Mouse (Mus musculus) lung, embryonic 16.5 days (tissue): ENCODE measurements around the gene Nmrk2. TPM values are rescaled to one million over a fixed set of nuclear protein-coding genes. Genes with fewer than 3 reads are reported as not detected.
"Not testable (repeated sequence)": the region's sequence is repeated elsewhere in the genome, so short reads cannot be mapped to it uniquely, and the experiment has no call there.

Experiments
- ATAC-seq: fragments of 200-750 bp; cut with Nextera tagmentation; 2 replicates; pipeline ENCODE4 v1.8.0; 2017; ENCODE audit warnings: low read depth, mild to moderate bottlenecking, moderate library complexity
- H3K27ac ChIP-seq: fragments of 300-500 bp; sonication (generic); 2 replicates; pipeline ENCODE4 v1.5.1; 2014; ENCODE audit warnings: mild to moderate bottlenecking, control low read depth, low read length
- H3K27me3 ChIP-seq: fragments of 300-500 bp; sonication (generic); 2 replicates; pipeline ENCODE4 v1.6.1; 2014; ENCODE audit warnings: low read depth, low read length, mixed read lengths; ENCODE audit not compliant: control insufficient read depth, insufficient read depth
- H3K36me3 ChIP-seq: fragments of 300-500 bp; sonication (generic); 2 replicates; pipeline ENCODE4 v1.6.1; 2014; ENCODE audit warnings: low read length; ENCODE audit not compliant: control insufficient read depth, insufficient read depth
- H3K4me1 ChIP-seq: fragments of 300-500 bp; sonication (generic); replicated peaks from 2 replicates; pipeline ENCODE4 v1.6.1; 2014; ENCODE audit warnings: low read length, mixed read lengths; ENCODE audit not compliant: control insufficient read depth, insufficient read depth
- H3K4me2 ChIP-seq: fragments of 300-500 bp; sonication (generic); 2 replicates; pipeline ENCODE4 v1.6.1; 2014; ENCODE audit warnings: low read depth, low read length, control low read depth
- H3K4me3 ChIP-seq: fragments of 300-500 bp; sonication (generic); 2 replicates; pipeline ENCODE4 v1.5.1; 2014; ENCODE audit warnings: mild to moderate bottlenecking, low read length, control low read depth
- H3K9ac ChIP-seq: fragments of 300-500 bp; sonication (generic); 2 replicates; pipeline ENCODE4 v1.6.1; 2014; ENCODE audit warnings: low read length, control low read depth
- H3K9me3 ChIP-seq: fragments of 300-500 bp; sonication (generic); 2 replicates; pipeline ENCODE4 v1.6.1; 2016; ENCODE audit warnings: low read length; ENCODE audit not compliant: control insufficient read depth
- WGBS: fragments of 180-500 bp; shearing (Covaris S2); extraction: QIAGEN DNeasy Blood & Tissue Kit; methylation state at CpG from one replicate; pipeline ENCODE4 v1.1.7; 2014; 5-methylcytosine and 5-hydroxymethylcytosine counted together
- polyA plus RNA-seq: library from polyadenylated mRNA; unstranded; fragments of >200 nt; fragmentation: Nextera tagmentation; extraction: Ambion mirVana; gene quantifications from 2 replicates; pipeline ENCODE4 v1.2.1, GENCODE M21; 2015

Nmrk2 gene
- polyA plus RNA-seq, 1 experiment from 2014 or later, result 0.31 TPM

GRCm38 (mm10) chr10:81236471-81237268 is 34.8 kb upstream of the Nmrk2 start:
- no peak overlapping the region for H3K4me3 ChIP-seq
- no peaks in the 10 kb centered on the region for H3K36me3 ChIP-seq
- no peak for ATAC-seq
- peaks cover 6% of the 10 kb centered on the region for H3K4me1 ChIP-seq
- H3K4me2 ChIP-seq, result no peak overlapping the region
- no peaks in the 10 kb centered on the region for H3K9me3 ChIP-seq
- peaks cover 20% of the 10 kb centered on the region for H3K27me3 ChIP-seq
- WGBS, result 80% methylated on average over 12 of the region's 12 CpGs
- H3K27ac ChIP-seq, result no peak overlapping the region
- no peak overlapping the region for H3K9ac ChIP-seq

DNA sequence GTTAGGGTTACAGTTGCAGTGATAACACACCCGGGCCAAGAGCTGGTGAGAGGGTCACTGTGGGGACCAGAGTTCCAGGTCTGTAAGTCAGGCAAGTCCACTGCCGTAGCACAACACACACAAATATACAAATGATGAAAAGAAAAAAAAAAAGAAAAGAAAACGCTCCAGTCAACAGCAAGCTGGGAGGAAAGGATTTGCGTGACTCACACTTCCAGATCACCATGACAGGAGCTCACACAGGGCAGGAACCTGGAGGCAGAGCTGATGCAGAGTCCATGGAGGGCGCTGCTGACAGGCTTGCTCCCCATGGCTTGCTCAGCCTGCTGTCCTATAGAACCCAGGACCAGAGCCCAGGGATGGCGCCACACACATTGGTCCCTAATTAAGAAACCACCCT is 32.4 kb upstream of the Nmrk2 start:
- peaks cover 6% of the 10 kb centered on the region for H3K4me1 ChIP-seq
- no peak overlapping the region for H3K4me2 ChIP-seq
- 63% methylated on average over 6 of the region's 6 CpGs for WGBS
- no peak for ATAC-seq
- H3K27ac ChIP-seq, result no peak overlapping the region
- H3K36me3 ChIP-seq, result no peaks in the 10 kb centered on the region
- H3K4me3 ChIP-seq, result no peak overlapping the region
- H3K27me3 ChIP-seq, result peaks cover 25% of the 10 kb centered on the region
- H3K9ac ChIP-seq, result no peak overlapping the region
- H3K9me3 ChIP-seq, result no peaks in the 10 kb centered on the region

GRCm38 (mm10) chr10:81233226-81233585 is 31.4 kb upstream of the Nmrk2 start:
- Histone ChIP-seq H3K27ac (no peak overlapping the region), H3K4me2 (peak overlapping the region; percentile 76), H3K36me3 (no peaks in the 10 kb centered on the region), H3K9ac (peak overlapping the region; percentile 82), H3K4me3 (peak overlapping the region; percentile 75), H3K4me1 (peaks cover 6% of the 10 kb centered on the region), H3K27me3 (peaks cover 28% of the 10 kb centered on the region), H3K9me3 (no peaks in the 10 kb centered on the region)
- WGBS, result 2% methylated on average over 25 of the region's 28 CpGs
- ATAC-seq, result peak; percentile 75

- Histone ChIP-seq H3K36me3 (no peaks in the 10 kb centered on the region), H3K9me3 (no peaks in the 10 kb centered on the region), H3K4me3 (peak within 1 kb of the TSS; percentile 75), H3K4me1 (peaks cover 6% of the 10 kb centered on the region), H3K27me3 (peaks cover 28% of the 10 kb centered on the region), H3K9ac (peak within 1 kb of the TSS; percentile 82), H3K27ac (no peak within 1 kb of the TSS), H3K4me2 (peak within 1 kb of the TSS; percentile 76)
- 5% methylated on average over 28 of the region's 29 CpGs for WGBS
- ATAC-seq, result peak; percentile 93
Measured at GRCm38 (mm10) chr10:81232580-81233225, 30.9 kb upstream of the Nmrk2 start, which contains the start of gene Zfr2. TSS of gene Zfr2 (plus strand) at chr10:81233155.

GRCm38 (mm10) chr10:81231436-81231835 is 29.6 kb upstream of the Nmrk2 start:
- Histone ChIP-seq H3K27ac (no peak overlapping the region), H3K9ac (no peak overlapping the region), H3K36me3 (no peaks in the 10 kb centered on the region), H3K4me2 (no peak overlapping the region), H3K4me1 (peaks cover 6% of the 10 kb centered on the region), H3K9me3 (no peaks in the 10 kb centered on the region), H3K27me3 (peaks cover 28% of the 10 kb centered on the region), H3K4me3 (no peak overlapping the region)
- WGBS, result 46% methylated on average over 7 of the region's 7 CpGs
- no peak for ATAC-seq

- Histone ChIP-seq H3K27me3 (peaks cover 28% of the 10 kb centered on the region), H3K4me2 (no peak within 1 kb of the TSS), H3K4me3 (no peak within 1 kb of the TSS), H3K27ac (no peak within 1 kb of the TSS), H3K36me3 (no peaks in the 10 kb centered on the region), H3K4me1 (peaks cover 6% of the 10 kb centered on the region), H3K9me3 (no peaks in the 10 kb centered on the region), H3K9ac (no peak within 1 kb of the TSS)
- ATAC-seq, result no peak
- WGBS, result 11% methylated on average over 27 of the region's 27 CpGs
Measured at GRCm38 (mm10) chr10:81230438-81231332, 28.8 kb upstream of the Nmrk2 start, which contains the start of gene Atcay. TSS of gene Atcay (minus strand) at chr10:81230833.

DNA sequence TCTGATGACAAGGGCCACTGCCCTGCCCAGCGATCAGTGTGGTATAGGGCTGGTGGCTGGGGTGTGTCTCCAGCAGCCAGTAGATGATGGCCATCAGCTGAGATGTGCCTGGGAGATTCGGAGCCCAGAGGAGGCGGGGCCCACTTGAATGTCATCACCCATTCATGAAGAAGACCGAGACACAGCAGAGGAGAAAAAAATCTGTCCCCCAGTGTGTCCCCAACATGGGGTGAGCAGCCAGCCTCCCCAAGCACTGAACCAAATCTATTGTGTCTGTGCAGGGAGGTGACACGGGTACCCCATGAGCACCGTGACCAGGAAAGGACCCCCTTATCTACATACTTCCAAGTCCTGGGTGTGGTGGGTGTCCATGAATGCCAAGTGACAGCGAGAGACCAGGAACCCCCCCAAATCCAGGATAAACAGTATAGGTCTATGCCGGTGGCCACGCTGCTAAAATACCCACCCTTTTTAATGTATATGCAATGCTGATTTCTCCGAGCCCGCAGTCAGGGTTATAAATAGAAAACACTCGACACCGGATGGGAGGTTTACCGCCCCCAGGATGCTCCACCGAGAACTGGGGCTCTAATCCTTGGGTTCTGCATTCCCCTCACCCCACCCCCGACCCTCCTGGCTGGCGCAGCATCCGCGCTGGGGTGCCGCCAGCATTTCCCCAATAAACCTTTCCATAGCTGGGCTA is 28.0 kb upstream of the Nmrk2 start:
- no peaks in the 10 kb centered on the region for H3K36me3 ChIP-seq
- peaks cover 28% of the 10 kb centered on the region for H3K27me3 ChIP-seq
- ATAC-seq, result no peak
- H3K9me3 ChIP-seq, result no peaks in the 10 kb centered on the region
- no peak overlapping the region for H3K4me2 ChIP-seq
- no peak overlapping the region for H3K27ac ChIP-seq
- H3K4me3 ChIP-seq, result no peak overlapping the region
- peaks cover 6% of the 10 kb centered on the region for H3K4me1 ChIP-seq
- no peak overlapping the region for H3K9ac ChIP-seq
- 15% methylated on average over 20 of the region's 20 CpGs for WGBS

DNA sequence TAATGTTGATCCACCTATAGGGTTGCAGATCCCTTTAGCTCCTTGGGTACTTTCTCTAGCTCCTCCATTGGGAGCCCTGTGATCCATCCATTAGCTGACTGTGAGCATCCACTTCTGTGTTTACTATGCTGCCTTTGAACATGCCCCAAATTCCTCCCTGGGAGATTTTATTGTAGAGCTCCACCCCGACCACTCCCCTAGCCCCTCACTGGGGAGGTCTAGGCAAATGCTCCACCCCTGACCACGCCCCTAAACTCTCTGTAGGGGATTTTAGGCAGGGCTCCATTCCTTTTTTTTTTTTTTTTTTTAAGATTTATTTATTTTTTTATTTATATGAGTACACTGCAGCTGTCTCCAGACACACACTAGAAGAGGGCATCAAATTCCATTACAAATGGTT is 21.9 kb upstream of the Nmrk2 start:
- not testable (repeated sequence) for H3K36me3 ChIP-seq, H3K9me3 ChIP-seq, ATAC-seq, H3K4me2 ChIP-seq, H3K27me3 ChIP-seq, H3K4me1 ChIP-seq, H3K9ac ChIP-seq, H3K4me3 ChIP-seq, H3K27ac ChIP-seq
- WGBS, result 58% methylated on average over 2 of the region's 2 CpGs
